Mouse (Mus musculus): ENCODE measurements at regions not wholly inside any gene's neighbourhood (a gene's known extent, or its start where the extent isn't known, plus 50 kb on each side); places are given as distances from the start of the nearest gene placed in this dataset.

GRCm38 (mm10) chr2:78268705-78269104, 322.5 kb upstream of the Cwc22 start:
- TF ChIP-seq EP300 (IDR thresholded peaks at IDR 0.05; ENCODE audit: low read depth): no peak
- no peak for TF ChIP-seq CTCF (IDR thresholded peaks at IDR 0.05; ENCODE audit: low read depth)
